Mouse (Mus musculus) layer of hippocampus, postnatal 10 days (tissue): ENCODE measurements around the gene Nwd2. TPM values are rescaled to one million over a fixed set of nuclear protein-coding genes. Genes with fewer than 3 reads are reported as not detected.

ENCODE experiments used
- DNase-seq, 2 experiments: peaks; one replicate each; pipeline ENCODE4 v3.0.0; 2021; ENCODE audit warnings: low spot score in 2 of 2
- total RNA-seq, 2 experiments: library from RNA; stranded (reverse); gene quantifications; 2 replicates each; pipeline ENCODE4 v1.2.3; 2021

The Nwd2 gene
- total RNA-seq, 2 experiments from 2014 or later = 32.5 to 33.5 TPM

DNA sequence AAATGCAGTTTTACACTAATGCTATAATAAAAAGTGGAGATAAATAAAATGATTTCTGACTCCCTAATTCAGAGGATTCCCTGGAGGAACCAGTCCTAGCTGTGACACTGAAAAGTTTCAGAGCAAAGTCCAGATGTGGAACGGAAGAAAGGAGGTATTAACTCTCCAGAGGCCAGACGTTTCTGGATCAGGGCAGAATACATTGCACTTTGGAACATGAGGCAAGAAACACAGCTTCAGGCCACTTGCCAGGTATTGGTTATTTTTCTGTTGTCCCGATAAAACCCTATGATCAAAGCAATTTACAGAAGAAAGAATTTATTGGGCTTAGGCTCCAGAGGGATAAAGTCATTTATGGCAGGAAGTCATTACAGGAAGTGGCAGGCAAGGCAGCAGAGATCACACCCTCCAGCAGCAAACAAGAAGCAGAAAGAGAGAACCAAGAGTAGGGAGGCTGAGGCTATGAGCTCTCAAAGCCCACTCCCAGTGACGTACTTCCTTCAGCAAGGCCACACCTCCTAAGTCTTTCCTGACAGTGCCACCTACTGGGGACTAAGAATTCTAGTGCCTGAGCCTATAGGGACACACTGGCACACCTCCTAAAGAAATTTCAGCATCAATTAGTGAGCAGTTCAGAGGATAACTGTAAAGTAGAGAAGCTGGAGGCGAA, 106.3 kb downstream of the Nwd2 start:
- DNase-seq = no peak

DNA sequence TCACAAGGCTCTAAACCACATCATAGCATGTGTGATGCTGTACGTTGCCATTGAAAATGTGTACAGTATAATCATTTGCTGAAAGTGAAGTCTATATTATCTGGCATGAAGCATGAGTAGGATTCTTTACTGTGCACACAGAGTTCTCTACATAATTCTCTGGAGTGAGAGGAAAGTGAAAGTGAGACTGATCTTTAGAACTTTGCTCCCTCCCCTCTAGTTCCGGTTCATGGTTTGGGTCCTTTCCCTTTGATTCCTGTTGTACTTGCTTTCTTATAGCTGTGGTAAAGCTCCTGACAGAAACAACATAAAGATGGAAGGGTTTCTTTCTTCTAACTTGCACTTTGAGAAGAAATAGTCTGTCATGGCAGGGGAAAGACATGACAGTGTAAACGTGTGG, 107.0 kb downstream of the Nwd2 start:
- DNase-seq = no peak

DNA sequence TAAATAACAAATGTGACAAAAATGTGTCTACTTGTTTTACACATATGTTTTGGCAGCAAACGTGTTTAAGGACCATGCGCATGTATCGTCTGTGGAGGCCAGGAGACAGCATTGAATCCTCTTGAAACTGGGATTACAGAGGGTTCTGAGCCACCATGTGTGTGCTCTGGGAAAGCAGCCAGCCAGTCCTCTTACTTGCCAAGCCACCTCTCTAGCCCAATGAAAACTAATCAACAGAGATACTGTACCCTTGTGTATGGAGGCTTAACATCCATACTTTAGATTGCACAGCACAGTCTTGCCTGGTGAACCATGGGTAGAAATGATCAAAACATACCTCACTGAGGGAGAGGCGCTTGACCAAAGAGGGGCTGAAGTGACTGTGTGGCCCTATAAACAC, 117.0 kb downstream of the Nwd2 start:
- DNase-seq = peak; percentile 34 to 44

DNA sequence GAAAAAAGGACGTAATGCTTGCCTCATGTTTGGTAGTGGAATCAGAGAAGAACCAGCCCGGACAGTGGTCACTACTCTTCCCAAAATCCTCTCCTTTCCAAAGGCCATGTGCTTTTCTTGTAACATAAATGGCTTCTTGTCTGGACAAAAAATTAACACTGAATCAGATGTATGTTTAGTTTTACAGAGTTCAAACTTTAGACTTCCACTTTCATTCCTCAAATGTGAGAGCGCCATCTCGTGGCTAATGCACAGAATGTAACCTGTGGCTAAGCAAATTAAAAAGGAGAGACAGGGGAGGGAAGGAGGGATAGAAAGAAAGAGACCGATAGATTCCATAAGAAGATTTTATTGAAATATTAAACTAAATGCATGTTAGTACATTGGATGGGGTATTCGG, 117.8 kb downstream of the Nwd2 start:
- DNase-seq = peak; percentile 77 to 78

DNA sequence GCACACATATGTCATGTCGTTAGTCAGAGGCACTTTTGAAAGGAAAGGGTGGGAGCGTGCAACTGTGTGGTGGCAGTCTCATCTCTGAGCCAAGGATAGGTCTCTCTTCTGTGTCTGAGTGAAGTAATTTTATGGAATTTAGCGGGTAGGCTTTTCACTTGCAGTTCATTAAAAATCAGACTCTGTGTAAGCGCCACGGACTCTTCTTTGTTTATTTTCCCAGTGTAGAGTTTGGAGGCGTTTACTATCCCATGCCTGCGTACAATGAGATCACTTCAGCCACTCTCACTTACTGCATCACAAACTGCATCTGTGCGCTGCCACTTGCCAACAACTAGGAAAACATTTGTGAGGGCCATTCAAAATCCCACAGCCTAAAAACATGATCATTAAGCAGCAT, 118.6 kb downstream of the Nwd2 start:
- DNase-seq = peak; percentile 9 to 35

DNA sequence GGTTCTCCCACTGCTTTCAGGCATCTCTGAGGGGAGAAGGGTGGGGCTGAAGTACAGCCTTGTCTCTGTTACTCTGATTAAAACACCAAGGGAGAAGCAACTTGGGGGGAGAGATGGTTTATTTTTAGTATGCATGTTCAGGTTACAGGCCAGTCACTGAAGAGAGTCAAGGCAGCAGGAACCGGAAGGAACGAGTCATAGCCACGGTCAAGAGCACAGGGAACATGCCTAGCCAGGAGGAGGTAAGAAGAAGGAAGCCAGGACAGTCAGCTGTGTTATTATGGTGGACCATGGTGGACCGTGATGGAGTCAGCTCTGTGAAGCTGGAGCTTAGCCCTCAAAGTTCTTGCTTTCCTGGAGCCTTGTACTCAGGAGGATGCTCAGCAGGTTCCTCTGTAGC, 119.3 kb downstream of the Nwd2 start:
- DNase-seq = no peak

DNA sequence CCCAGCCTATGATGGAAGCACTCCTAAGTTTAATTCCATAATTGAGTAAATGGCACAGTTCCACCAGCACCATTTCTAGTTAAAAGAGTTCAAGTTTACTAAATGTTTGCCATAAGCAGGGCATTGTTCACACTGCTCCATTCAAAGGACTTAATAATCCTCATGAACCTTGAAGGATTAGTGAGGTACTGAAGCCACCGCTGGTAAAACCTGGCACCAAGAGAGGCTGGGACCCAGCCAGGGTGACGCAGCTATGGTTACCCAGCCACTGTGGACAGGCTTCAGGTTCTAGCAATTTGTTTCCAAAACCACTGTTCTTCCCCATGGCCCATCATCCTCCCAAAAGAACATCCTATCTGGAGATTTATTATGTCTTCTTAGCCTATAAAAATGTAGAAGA, 124.1 kb downstream of the Nwd2 start:
- DNase-seq = peak; percentile 35 to 41

DNA sequence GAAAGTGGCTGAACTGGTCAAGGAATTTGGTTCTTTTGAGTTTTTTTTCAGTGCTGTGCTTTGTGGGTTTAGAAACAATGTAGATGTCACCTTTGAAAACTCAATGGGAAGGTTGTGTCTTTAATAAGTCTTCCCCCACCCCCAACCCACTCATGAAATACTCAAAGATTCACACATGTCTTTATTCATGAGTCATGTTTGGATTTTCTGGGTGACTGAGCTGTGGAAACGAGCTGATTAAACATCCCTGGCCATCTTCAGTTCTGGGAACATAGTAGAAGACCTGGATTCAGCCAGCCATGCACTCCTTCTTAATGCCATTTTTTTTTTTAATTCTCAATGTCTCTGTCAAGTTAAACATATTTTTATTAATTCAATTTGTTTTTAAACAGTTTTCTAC, 124.7 kb downstream of the Nwd2 start:
- no peak for DNase-seq

DNA sequence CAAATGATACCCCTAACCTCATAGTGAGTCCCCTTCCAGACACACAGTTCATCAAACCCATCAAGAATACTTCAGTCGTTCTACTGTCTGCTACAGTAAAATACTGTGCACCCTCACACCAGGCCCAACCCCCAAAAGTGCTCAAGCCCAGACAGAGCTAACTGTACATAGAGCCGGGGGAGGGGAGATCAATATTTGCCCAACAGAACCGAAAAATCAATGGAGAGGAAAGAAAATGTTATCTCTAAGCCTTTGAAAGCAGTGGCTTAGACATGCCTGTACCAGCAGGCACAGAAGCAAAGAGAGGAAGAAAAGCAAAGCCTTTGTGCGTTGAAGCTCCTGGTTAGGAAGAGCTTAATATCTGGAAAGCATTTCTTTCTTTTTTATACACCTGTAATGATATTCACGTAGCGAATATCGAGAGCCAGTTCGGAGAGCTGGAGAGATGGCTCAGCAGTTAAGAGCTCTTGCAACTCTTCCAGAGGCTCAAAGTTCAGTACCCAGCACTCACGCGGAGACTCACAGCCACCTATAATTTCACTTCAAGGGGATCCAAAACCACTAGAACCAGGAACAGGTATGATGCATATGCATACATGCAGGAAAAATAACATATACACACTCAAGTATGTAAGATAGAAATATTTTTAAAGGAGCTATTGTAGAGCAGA, 139.4 kb downstream of the Nwd2 start:
- no peak for DNase-seq

DNA sequence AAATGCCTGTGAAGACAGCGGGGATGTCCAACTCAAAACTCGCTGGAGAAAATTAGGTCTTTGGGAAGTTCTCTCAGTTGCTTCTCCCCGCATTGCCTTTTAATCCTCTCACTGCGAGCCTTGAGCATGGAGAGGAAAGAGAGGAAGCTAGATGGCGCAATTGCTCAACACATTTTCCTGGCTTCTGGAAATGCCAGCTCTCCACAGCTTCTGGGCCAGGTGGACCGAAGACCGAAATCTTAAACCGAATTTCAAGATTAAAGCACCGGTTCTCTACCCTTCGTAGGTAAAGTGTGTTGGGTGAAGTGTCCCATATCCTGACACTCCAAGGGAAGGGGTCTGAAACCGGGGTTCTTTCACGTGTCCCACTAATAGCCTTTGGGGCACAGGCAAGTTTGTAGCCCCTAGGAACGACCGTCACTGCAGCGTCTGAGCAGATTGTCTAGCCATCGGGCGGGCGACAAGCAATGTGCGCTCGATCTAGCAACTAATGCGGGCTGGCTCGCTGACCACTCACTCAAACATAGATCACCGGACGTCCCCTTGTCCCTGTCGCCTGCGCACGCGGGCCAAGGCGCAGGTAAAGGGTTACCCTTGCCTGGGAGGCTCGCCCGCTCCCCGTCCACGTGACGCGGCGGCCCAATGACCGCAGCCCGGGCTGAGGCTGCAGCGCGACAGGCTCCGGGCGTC, 163.1 kb downstream of the Nwd2 start, which contains the start of gene 0610040J01Rik:
TSS of gene 0610040J01Rik (plus strand) at position 545 of the 690 bp plus-strand sequence.
- DNase-seq = peak; percentile 69 to 81

DNA sequence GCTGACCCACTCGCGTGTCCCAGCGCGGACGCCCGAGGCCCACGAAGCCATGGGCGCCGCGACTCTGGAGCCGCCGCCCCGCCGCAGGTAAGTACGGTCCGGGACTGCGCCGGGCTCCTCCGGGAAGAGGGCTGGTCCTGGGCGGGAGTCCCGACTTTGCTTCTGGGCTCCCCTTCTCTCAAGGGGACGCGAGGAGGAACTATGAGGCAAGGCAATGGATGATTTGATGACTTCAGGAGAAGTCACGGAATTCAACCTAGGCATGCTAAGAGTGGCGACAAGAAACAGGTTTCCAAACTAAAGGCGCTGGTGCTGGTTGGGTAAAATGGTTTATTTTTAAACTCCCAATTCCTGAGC, 163.6 kb downstream of the Nwd2 start:
- no peak for DNase-seq

DNA sequence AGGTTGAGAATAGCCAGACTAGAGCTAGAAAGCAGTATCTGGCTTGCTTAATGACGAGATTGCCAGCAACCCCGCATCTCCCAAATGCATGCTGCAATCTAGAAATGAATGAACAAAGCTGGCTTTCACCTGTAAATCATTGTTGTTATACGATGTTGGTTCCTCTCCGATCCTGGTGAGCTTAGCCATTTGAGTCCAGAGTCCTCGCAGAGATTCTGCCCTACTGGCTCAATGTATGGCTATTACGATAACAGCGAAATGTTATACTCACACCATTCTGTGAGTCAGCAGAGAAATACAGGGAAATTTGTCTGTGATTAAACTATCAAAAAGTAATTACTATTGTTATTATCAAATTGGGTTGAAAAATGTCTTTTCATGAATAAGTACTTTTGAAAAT, 167.7 kb downstream of the Nwd2 start:
- DNase-seq = no peak

DNA sequence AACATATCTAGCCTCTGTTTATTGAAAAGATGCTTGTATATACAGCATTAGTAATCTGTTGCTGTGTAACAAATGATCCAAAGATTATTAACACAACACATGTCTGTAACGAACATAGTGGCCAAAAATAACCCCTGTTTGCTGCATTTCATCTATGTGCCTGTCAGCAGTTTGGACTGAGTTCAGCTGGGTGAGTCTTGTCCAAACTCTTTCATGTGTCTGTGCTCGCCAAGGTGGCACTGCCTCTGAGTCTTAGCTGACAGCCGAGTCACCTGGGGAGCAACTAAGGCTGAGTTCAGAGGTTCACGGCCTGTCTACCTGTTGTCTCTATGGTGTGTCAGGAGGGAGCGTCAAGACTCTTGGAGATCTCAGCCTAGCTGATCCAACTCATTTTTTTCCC, 168.4 kb downstream of the Nwd2 start:
- DNase-seq = no peak

DNA sequence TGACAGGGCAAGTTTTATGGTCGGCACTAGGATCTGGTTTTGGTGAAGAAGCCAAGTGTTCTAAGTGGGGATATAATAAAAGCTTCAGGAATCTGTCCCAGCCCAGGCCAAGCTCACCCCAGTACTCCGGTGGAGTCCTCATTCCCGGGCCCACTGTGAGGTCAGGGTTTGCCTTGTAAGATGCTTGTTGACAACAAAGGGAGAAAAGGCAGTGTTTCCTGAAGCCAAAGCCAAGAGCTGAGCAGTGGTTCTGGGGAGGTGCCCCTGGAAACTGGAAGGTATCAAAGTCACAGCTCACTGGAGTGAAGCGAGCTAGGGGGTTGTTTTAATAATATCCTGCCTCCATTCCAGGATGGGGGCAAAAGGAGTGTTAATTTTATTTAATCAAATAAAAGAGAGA, 170.1 kb downstream of the Nwd2 start:
- DNase-seq = no peak

DNA sequence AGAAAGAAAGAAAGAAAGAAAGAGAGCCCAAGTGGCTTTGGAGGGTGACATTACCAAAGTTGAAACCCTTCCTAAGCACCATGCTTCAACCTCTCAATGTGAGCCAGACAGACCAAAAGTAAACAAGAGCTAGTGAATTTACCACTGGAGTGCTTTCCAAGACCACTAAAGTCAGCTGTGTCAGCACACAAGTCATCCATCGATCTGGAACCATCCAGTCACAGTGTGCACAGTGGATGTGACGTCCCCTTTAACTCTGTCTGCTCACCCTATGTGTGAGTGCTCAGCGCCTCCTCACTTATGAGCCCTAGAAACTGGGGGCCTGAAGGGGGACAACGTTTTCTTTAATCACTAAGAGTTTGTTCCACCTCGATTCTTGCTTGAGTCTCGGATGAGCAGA, 170.6 kb downstream of the Nwd2 start:
- DNase-seq = no peak

DNA sequence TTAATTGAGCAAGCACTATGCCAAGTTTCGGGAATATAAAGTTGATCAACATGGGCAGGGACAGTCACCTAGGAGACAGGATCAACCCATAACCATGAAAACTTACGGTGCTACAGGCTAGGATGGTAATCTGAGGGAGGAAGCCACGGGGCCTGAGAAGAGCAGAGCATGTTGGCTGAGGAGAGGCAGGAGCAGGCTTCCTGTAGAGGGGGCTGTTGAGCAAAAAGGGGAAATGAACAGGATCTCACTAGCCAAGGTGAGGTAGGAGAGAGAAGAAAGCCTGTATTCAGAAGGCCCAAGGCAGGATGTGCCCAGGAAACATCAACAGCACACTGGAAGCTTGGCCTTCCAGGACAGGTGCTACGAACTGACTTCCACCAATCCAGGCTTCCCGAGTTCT, 172.3 kb downstream of the Nwd2 start:
- peak; percentile 22 to 30 for DNase-seq

DNA sequence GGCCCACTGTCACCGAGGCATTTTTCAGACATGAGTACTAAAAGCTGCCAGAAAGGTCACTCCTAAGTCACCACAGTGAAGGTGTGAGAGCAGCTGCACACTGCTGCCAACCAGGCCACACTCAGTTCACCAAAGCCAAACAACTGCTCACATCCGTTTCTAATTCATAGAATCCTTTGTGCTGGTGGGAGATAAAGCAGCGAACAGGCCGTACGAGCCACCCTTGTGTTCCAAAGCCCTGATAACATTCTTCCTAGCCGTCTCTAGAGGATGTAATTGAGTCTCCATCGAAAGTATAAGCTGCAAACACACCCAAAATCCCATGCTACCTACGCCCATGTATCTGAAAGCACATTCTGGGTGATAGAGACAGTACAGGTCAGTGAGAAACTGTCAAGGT, 173.0 kb downstream of the Nwd2 start:
- DNase-seq = no peak

DNA sequence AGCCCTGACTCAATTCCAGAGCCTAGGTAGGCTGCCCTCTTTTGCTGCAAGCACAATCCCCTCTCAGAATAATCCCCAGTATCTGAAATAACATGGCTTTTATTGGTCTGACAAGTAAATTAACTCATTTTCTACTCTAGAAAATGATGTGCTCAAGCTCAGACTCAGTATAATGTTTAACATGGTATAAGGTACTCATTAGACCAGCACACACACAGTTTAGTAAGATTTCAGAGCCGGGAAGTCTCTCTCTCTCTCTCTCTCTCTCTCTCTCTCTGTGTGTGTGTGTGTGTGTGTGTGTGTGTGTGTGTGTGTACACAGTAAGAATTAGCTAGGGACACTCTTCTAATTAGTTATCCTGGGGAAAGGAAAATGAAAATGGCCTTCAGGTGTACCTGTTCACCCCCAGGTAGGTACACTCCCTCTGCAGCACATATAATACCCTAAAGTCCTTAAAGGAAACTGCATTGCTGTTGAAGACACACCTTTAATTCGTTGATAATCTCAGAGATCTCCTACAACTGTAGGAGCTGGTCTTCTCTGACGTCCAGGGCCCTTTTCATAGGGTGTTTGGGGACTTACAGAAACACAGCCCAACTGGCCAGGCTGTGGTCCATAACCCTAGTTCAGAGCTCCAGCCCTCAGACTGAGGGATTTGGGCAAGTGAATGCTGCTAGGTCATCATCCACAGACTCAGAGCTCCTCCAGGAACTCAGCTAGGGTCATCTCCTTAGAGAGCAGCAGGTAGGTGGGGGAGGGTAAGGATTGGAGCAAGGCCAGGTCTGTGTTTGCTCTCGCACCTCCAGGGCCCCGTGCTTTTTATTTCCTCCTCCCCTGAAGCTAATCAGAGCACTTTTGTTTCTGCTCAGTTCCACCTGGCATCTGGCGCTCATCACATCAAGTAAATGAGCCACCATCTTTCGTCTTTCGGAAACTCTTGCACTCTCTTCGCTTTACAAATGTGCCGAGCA, 174.7 kb downstream of the Nwd2 start:
- no peak for DNase-seq

DNA sequence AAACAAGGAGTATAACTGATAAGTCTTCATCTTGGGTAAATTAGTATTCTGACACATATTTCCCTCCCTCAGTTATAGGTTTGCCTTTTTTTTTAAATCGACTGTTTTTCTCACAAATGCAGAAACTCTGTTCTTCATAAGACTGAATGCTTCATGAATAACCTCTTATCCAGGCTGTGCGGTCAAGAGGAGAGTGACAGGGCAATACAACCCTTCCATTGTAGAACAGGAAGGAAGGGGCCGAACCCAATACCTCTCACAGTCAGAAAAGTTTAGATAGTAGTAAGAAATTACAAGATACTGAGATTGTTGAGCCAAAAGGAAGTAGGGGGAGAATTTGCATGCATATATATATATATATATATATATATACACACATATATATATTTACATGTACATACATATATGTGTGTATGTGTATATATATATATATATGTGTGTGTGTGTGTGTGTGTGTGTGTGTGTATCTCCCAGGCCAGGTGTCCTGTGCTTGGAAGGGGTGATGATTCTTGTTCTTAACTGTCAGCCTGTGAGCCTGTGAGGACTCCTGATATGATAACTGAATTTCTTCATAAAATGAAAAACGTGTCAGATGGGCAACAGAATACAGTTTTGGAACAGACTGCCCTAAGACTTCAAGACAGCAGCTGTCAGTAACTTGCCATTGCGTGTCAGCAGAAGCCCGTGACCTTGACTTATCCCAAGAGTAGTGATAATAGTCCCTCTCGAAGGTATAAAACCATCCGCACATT, 175.9 kb downstream of the Nwd2 start:
- no peak for DNase-seq

DNA sequence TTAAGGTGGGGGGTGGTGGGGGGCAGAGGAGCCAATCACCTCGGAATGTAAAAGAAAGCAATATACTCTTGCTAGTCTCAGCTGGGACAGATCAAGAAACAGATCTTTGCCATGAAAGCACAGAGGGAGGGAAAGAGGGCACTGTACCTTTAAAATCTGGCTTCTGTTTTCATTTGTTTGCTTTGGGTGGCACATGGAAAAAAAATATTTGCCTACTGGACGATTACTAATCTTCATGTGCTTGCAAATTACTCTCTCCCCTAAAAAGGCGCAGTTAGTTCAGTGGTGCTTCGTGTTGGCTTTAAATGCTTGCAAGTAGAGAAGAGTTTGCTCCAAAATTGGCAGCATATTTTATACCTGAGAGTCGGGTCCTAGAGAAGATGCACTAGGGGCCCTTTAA, 177.0 kb downstream of the Nwd2 start:
- DNase-seq = no peak

DNA sequence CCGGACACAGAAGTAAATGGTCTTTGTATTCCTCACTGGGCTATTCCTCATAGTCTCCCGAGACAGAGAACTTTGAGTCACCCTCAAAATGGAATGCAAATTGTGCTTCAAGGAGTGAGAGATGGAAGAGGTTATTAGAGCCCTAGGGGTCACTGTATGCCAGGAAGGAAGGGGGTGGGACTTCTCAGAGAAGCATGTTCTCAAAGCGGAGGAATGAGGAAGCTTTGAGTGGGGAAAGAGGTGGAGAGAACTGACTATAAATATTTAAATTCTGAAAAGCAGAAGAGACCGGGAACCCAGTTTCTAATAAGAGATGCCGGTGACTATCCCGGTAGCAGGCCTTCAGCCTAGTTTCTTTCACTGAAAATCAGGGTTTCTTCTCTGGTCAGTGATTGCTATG, 178.1 kb downstream of the Nwd2 start:
- no peak for DNase-seq
